Mouse (Mus musculus): ENCODE measurements around the gene Pm20d1. TPM values are rescaled to one million over a fixed set of nuclear protein-coding genes. Genes with fewer than 3 reads are reported as not detected.

Gene Pm20d1
- total and polyA plus RNA-seq, 3 experiments = not detected

- DNase-seq (ENCODE audit: low read depth, low spot score) = no peak
- peaks cover 34 to 41% of the 10 kb centered on the region in 2 experiments for H3K27me3 ChIP-seq (ENCODE audit: control insufficient read depth in 1 of 2, insufficient read depth in 2 of 2, low read length in 2 of 2)
Observed at GRCm38 (mm10) chr1:131820887-131821328, 23.7 kb downstream of the Pm20d1 start.

DNA sequence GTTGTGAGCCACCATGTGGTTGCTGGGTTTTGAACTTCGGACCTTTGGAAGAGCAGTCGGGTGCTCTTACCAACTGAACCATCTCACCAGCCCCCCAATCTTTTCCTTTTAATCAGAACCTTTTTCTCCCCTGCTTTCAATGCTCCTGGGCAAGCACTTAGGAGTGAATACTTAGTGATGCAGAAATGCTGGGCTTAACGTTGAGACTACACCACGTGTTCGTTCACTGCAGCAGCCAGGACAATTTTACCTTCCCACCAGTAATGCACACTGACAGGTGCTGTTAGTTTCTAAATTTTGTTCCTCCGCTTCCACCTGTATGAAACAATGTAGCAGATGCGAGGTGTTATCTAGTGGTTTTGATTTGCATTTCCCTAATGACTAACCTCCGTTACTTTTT is 25.1 kb downstream of the Pm20d1 start:
- Histone ChIP-seq H3K36me3 (ENCODE audit: control insufficient read depth in 1 of 2, insufficient read depth in 2 of 2, low read length in 2 of 2) (peaks cover 0 to 3% of the 10 kb centered on the region in 2 experiments; a peak in 1 of 4 replicates), H3K27ac (ENCODE audit: control insufficient read depth, low read depth, low read length) (no peak overlapping the region), H3K27me3 (ENCODE audit: control insufficient read depth in 1 of 2, insufficient read depth in 2 of 2, low read length in 2 of 2) (peaks cover 23 to 38% of the 10 kb centered on the region in 2 experiments), H3K79me2 (ENCODE audit: control insufficient read depth, insufficient read depth, low read length, poor library complexity) (no peaks in the 10 kb centered on the region), H3K9ac (ENCODE audit: control insufficient read depth, low read depth, low read length, poor library complexity, severe bottlenecking) (no peak overlapping the region), H3K4me3 (ENCODE audit: control insufficient read depth in 1 of 2, insufficient read depth in 1 of 2, low read depth in 2 of 2, low read length in 2 of 2) (no peak overlapping the region), H3K9me3 (replicated peaks; ENCODE audit: insufficient read depth, low read length) (no peaks in the 10 kb centered on the region), H3K4me1 (ENCODE audit: control insufficient read depth in 1 of 2, insufficient read depth in 2 of 2, low read length in 2 of 2) (peaks cover 4 to 5% of the 10 kb centered on the region in 2 experiments; a peak in 2 of 4 replicates)
- no peak for DNase-seq (ENCODE audit: low read depth, low spot score)
- TF ChIP-seq UBTF (IDR thresholded peaks at IDR 0.05; ENCODE audit: borderline replicate concordance, insufficient read depth, low read depth, low read length) (no peak), ELF1 (IDR thresholded peaks at IDR 0.05; ENCODE audit: low read depth, low read length) (no peak), POLR2AphosphoS5 (IDR thresholded peaks at IDR 0.05; ENCODE audit: borderline replicate concordance, low read depth, low read length) (no peak), RCOR1 (IDR thresholded peaks at IDR 0.05; ENCODE audit: low read depth, low read length) (no peak), ZKSCAN1 (IDR thresholded peaks at IDR 0.05; ENCODE audit: low read depth, low read length) (no peak), NELFE (IDR thresholded peaks at IDR 0.05; ENCODE audit: low read depth, low read length) (no peak), USF1 (IDR thresholded peaks at IDR 0.05; ENCODE audit: low read depth, low read length) (no peak), GATA1 (IDR thresholded peaks at IDR 0.05; ENCODE audit: low read depth, low read length) (no peak), SIN3A (IDR thresholded peaks at IDR 0.05; ENCODE audit: low read length) (no peak), BHLHE40 (IDR thresholded peaks at IDR 0.05; ENCODE audit: borderline replicate concordance, low read depth, low read length) (no peak), POLR2A (IDR thresholded peaks at IDR 0.05; ENCODE audit: control insufficient read depth in 1 of 2, insufficient read depth in 1 of 2, low read depth in 1 of 2, low read length in 2 of 2, poor library complexity in 1 of 2) (no peak), CTCF (IDR thresholded peaks at IDR 0.05 in 2 of 3, conservative IDR thresholded peaks at IDR 0.05 in 1 of 3; ENCODE audit: control insufficient read depth in 1 of 3, insufficient read depth in 1 of 3, low read depth in 2 of 3, low read length in 3 of 3, poor library complexity in 1 of 3, severe bottlenecking in 1 of 3) (no peak), MAFK (IDR thresholded peaks at IDR 0.05; ENCODE audit: borderline replicate concordance, low read depth, low read length) (no peak), JUND (IDR thresholded peaks at IDR 0.05; ENCODE audit: low read depth, low read length) (no peak), MAZ (IDR thresholded peaks at IDR 0.05; ENCODE audit: low read depth, low read length) (no peak)

More at GRCm38 (mm10) chr1:131820887-131821328, 23.7 kb downstream of the Pm20d1 start:
- TF ChIP-seq MYB (IDR thresholded peaks at IDR 0.05; ENCODE audit: low read depth, low read length) (no peak), NRF1 (IDR thresholded peaks at IDR 0.05; ENCODE audit: insufficient read depth, low read depth, low read length, poor library complexity, severe bottlenecking) (no peak), ZC3H11A (IDR thresholded peaks at IDR 0.05; ENCODE audit: low read depth, low read length) (no peak), ZMIZ1 (IDR thresholded peaks at IDR 0.05; ENCODE audit: low read depth, low read length) (no peak), UBTF (IDR thresholded peaks at IDR 0.05; ENCODE audit: borderline replicate concordance, insufficient read depth, low read depth, low read length) (no peak), KAT2A (conservative IDR thresholded peaks at IDR 0.05; ENCODE audit: low read depth, low read length) (no peak), MYC (IDR thresholded peaks at IDR 0.05; ENCODE audit: low read depth, low read length) (no peak), CHD2 (IDR thresholded peaks at IDR 0.05; ENCODE audit: low read length) (no peak), POLR2A (IDR thresholded peaks at IDR 0.05; ENCODE audit: control insufficient read depth in 1 of 2, insufficient read depth in 1 of 2, low read depth in 1 of 2, low read length in 2 of 2, poor library complexity in 1 of 2) (no peak), USF1 (IDR thresholded peaks at IDR 0.05; ENCODE audit: low read depth, low read length) (no peak), ZKSCAN1 (IDR thresholded peaks at IDR 0.05; ENCODE audit: low read depth, low read length) (no peak), SMC3 (IDR thresholded peaks at IDR 0.05; ENCODE audit: low read depth, low read length) (no peak), JUND (IDR thresholded peaks at IDR 0.05; ENCODE audit: low read depth, low read length) (no peak), ELF1 (IDR thresholded peaks at IDR 0.05; ENCODE audit: low read depth, low read length) (no peak)
- Histone ChIP-seq H3K4me3 (ENCODE audit: control insufficient read depth in 1 of 2, insufficient read depth in 1 of 2, low read depth in 2 of 2, low read length in 2 of 2) (no peak overlapping the region), H3K36me3 (ENCODE audit: control insufficient read depth in 1 of 2, insufficient read depth in 2 of 2, low read length in 2 of 2) (no peaks in the 10 kb centered on the region), H3K9ac (ENCODE audit: control insufficient read depth, low read depth, low read length, poor library complexity, severe bottlenecking) (no peak overlapping the region), H3K27ac (ENCODE audit: control insufficient read depth, low read depth, low read length) (no peak overlapping the region), H3K79me2 (ENCODE audit: control insufficient read depth, insufficient read depth, low read length, poor library complexity) (no peaks in the 10 kb centered on the region), H3K4me1 (ENCODE audit: control insufficient read depth in 1 of 2, insufficient read depth in 2 of 2, low read length in 2 of 2) (no peaks in the 10 kb centered on the region), H3K9me3 (replicated peaks; ENCODE audit: insufficient read depth, low read length) (no peaks in the 10 kb centered on the region)

Data from MEL (cell line).